Mouse (Mus musculus) liver, embryonic 16.5 days (tissue): ENCODE data around the gene Gm7697. TPM values are rescaled to one million over a fixed set of nuclear protein-coding genes. Genes with fewer than 3 reads are reported as not detected.
"Not testable (repeated sequence)": the region's sequence is repeated elsewhere in the genome, so short reads cannot be mapped to it uniquely, and the experiment has no call there.

Source experiments
- ATAC-seq: fragments of 200-750 bp; cut with Nextera tagmentation; 2 replicates; pipeline ENCODE4 v1.8.0; 2017; ENCODE audit warnings: low read depth, mild to moderate bottlenecking, moderate number of reproducible peaks, moderate library complexity
- H3K27ac ChIP-seq: fragments of 300-500 bp; sonication (generic); 2 replicates; pipeline ENCODE4 v1.5.1; 2014; ENCODE audit warnings: mild to moderate bottlenecking, low read length
- H3K27me3 ChIP-seq: fragments of 300-500 bp; sonication (generic); 2 replicates; pipeline ENCODE4 v1.6.1; 2014; ENCODE audit warnings: low read depth, low read length, mixed read lengths; ENCODE audit not compliant: control insufficient read depth, insufficient read depth
- H3K36me3 ChIP-seq: fragments of 300-500 bp; sonication (generic); 2 replicates; pipeline ENCODE4 v1.6.1; 2014; ENCODE audit warnings: mild to moderate bottlenecking; ENCODE audit not compliant: control insufficient read depth, insufficient read depth
- H3K4me1 ChIP-seq: fragments of 300-500 bp; sonication (generic); 2 replicates; pipeline ENCODE4 v1.6.1; 2014; ENCODE audit warnings: low read depth, low read length, mixed read lengths; ENCODE audit not compliant: control insufficient read depth
- H3K4me2 ChIP-seq: fragments of 300-500 bp; sonication (generic); 2 replicates; pipeline ENCODE4 v1.6.1; 2014; ENCODE audit warnings: low read depth, low read length, mixed read lengths
- H3K4me3 ChIP-seq: fragments of 300-500 bp; sonication (generic); 2 replicates; pipeline ENCODE4 v1.5.1; 2014; ENCODE audit warnings: low read depth, mild to moderate bottlenecking, low read length
- H3K9ac ChIP-seq: fragments of 300-500 bp; sonication (generic); 2 replicates; pipeline ENCODE4 v1.6.1; 2014; ENCODE audit warnings: low read depth, low read length
- H3K9me3 ChIP-seq: fragments of 300-500 bp; sonication (generic); replicated peaks from 2 replicates; pipeline ENCODE4 v1.6.1; 2016; ENCODE audit warnings: low read length; ENCODE audit not compliant: control insufficient read depth
- WGBS: fragments of 180-500 bp; shearing (Covaris S2); extraction: QIAGEN DNeasy Blood & Tissue Kit; methylation state at CpG from one replicate; pipeline ENCODE4 v1.1.7; 2014; ENCODE audit not compliant: insufficient replicate concordance; 5-methylcytosine and 5-hydroxymethylcytosine counted together
- polyA plus RNA-seq: library from polyadenylated mRNA; unstranded; fragments of >200 nt; fragmentation: Nextera tagmentation; extraction: Ambion mirVana; gene quantifications from 2 replicates; pipeline ENCODE4 v1.2.1, GENCODE M21; 2015

The Gm7697 gene
- not detected in 2 replicates for polyA plus RNA-seq

DNA sequence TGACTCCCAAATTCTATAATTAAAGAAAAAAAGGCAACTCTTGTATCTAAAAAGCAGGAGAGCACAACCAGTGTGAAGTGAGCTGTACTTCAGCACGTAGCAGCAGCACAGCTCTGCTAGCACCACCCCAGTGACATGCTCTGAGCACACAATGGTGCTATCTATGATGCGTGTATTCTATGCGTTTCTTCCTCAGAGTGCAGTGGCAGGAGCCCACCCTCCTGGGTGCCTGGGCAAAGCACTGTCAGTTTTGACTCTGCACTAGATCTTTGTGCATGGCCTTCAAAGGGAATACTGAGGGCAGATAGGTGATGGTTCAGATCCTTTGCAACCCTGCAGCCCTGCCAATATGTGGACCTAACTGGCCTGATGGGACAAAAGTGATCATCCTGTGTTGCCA lies at the start of gene Gm7697:
Gene Gm7697 (minus strand): TSS at position 101 of the 400 bp plus-strand sequence.
- H3K36me3 ChIP-seq, H3K27ac ChIP-seq, H3K4me3 ChIP-seq, H3K4me1 ChIP-seq, H3K4me2 ChIP-seq, ATAC-seq, H3K9ac ChIP-seq, H3K9me3 ChIP-seq, H3K27me3 ChIP-seq: not testable (repeated sequence)
- WGBS = 52% methylated on average over 1 of the region's 3 CpGs

DNA sequence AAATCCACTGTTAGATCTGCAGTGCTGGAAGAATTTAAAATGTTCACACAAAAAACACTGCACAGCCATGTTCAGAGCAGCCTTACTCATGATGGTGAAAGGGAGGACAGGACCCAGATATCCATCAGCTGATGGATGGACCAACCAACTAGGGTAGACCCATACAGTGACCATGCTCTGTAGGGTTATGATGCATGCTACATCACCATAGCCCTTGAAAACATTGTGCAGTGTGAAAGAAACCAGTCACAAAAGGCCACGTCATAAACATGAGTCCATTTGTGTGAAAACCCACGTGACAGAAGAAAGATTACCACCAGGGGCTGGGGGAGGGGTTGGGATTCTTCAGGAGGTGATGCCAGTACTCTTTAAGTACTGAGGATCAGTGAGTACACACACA lies 28.5 kb upstream of the Gm7697 start:
- not testable (repeated sequence) for ATAC-seq, H3K9ac ChIP-seq, H3K9me3 ChIP-seq, H3K4me3 ChIP-seq, H3K36me3 ChIP-seq, H3K4me1 ChIP-seq, H3K27ac ChIP-seq, H3K4me2 ChIP-seq, H3K27me3 ChIP-seq
- 24% methylated on average over 2 of the region's 2 CpGs for WGBS

DNA sequence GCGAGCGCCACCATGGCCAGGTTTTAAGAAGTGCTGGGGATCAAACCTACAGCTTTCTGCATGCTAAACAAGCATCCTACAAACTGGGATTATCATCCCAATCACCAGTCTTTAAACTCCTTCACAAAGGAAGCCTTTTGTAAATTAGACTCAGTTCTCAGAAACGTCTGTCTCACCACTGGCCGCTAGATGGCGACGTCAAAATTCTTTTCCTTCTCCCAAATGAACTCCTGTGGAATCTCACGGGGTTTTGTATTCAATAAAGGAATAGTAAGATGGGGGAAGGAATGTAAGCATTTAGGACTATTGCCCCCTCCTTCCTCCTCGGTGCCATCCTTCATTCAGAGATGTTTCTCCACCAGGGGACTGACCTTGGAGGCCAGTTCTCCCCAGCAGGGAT lies 26.8 kb upstream of the Gm7697 start:
- H3K9ac ChIP-seq, H3K27me3 ChIP-seq, ATAC-seq, H3K9me3 ChIP-seq, H3K27ac ChIP-seq, H3K4me3 ChIP-seq, H3K36me3 ChIP-seq, H3K4me2 ChIP-seq, H3K4me1 ChIP-seq: not testable (repeated sequence)
- 4% methylated on average over 8 of the region's 8 CpGs for WGBS

DNA sequence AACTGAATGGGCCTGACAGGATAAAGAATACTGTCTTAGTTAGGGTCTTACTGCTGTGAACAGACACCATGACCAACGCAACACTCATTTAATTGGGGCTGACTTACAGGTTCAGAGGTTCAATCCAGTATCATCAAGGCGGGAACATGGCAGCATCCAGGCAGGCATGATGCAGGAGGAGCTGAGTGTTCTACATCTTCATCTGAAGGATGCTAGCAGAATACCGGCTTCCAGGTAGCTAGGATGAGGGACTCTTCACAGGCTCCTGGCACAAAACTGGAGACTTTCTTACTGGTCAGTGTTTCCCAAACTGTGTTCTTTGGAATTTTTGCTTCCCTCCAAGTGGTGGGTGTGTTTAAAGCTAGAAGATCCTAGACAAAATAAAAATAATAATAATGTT lies 25.3 kb upstream of the Gm7697 start:
- not testable (repeated sequence) for H3K36me3 ChIP-seq, ATAC-seq, H3K27me3 ChIP-seq, H3K4me1 ChIP-seq, H3K4me3 ChIP-seq, H3K9ac ChIP-seq, H3K27ac ChIP-seq, H3K4me2 ChIP-seq, H3K9me3 ChIP-seq
- WGBS = 66% methylated on average over 3 of the region's 3 CpGs

DNA sequence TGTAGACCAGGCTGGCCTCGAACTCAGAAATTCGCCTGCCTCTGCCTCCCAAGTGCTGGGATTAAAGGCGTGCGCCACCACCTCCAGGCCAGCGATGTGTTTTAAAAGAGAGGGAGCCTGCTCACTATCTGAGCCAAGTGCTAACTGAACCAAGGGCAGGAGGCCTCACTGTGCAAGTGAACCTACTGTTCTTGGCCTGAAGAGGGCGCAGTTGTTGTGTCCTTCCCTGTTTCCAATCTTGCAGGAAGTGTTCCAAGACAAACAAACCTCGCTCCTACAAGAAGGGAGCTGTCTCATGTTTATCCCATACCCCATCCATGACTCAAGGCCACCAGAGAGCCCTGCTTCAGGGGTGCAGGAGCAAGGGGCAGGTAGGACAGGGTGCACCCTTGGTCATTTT lies 24.4 kb upstream of the Gm7697 start:
- H3K27me3 ChIP-seq, ATAC-seq, H3K9me3 ChIP-seq, H3K9ac ChIP-seq, H3K4me3 ChIP-seq, H3K27ac ChIP-seq, H3K36me3 ChIP-seq, H3K4me2 ChIP-seq, H3K4me1 ChIP-seq: not testable (repeated sequence)
- 49% methylated on average over 7 of the region's 7 CpGs for WGBS

DNA sequence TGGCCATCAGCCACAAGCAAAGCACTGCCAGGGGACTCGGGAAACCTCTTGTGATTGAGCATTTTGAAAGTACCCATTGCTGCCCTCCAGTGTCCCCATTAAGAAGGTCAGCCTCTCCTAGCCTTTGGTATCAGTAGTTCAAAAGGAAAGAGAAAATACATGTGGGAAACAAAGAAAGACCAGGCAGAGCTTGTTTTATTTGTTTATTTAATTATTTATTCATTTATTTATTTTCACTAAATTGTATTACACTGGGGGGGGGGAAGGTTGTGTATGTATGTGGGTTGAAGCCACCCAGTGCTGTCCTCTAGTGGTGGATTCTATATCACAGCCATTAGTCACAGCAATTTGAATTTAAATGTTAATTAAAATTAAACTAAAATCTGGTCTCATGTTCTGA lies 22.2 kb upstream of the Gm7697 start:
- not testable (repeated sequence) for H3K4me2 ChIP-seq, H3K4me3 ChIP-seq, H3K9ac ChIP-seq, H3K27me3 ChIP-seq, H3K36me3 ChIP-seq, H3K27ac ChIP-seq, H3K9me3 ChIP-seq, H3K4me1 ChIP-seq, ATAC-seq
- WGBS = no CpG with 5 or more reads among the region's 1 CpGs

DNA sequence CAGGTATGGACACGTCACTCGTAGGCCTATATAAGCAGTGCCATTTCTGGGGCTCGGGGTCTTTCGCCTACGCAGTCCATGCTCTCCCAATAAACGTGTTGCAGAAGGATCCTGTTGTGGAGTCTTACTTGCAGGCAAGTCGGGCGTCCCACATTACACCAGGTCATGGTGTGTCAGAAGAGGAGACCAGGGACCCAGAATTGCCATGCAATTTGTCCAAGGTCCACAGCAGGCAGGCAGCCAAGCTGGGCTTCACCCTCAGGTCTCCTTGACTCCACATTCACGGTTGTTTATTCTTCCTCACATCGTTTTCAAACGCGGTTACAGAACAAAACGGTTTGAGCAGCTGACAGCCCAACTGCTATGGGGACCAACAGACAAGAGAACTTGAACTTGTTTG lies 21.7 kb upstream of the Gm7697 start:
- not testable (repeated sequence) for H3K36me3 ChIP-seq, ATAC-seq, H3K4me2 ChIP-seq, H3K4me1 ChIP-seq, H3K27me3 ChIP-seq, H3K27ac ChIP-seq, H3K4me3 ChIP-seq, H3K9ac ChIP-seq, H3K9me3 ChIP-seq
- WGBS = 69% methylated on average over 13 of the region's 13 CpGs

DNA sequence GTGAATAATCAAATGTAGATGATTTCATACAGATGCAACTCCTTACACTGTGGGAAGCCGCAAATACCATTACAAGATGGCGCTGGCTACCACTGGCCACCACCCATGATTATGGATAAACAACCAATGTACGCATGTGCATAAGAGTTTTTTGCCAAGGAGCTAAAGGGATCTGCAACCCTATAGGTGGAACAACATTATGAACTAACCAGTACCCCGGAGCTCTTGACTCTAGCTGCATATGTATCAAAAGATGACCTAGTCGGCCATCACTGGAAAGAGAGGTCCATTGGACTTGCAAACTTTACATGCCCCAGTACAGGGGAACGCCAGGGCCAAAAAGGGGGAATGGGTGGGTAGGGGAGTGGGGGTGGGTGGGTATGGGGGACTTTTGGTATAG lies 21.2 kb upstream of the Gm7697 start:
- not testable (repeated sequence) for H3K27me3 ChIP-seq, H3K27ac ChIP-seq, H3K4me1 ChIP-seq, H3K4me2 ChIP-seq, H3K4me3 ChIP-seq, H3K9ac ChIP-seq, ATAC-seq, H3K9me3 ChIP-seq, H3K36me3 ChIP-seq
- WGBS = 77% methylated on average over 4 of the region's 6 CpGs

DNA sequence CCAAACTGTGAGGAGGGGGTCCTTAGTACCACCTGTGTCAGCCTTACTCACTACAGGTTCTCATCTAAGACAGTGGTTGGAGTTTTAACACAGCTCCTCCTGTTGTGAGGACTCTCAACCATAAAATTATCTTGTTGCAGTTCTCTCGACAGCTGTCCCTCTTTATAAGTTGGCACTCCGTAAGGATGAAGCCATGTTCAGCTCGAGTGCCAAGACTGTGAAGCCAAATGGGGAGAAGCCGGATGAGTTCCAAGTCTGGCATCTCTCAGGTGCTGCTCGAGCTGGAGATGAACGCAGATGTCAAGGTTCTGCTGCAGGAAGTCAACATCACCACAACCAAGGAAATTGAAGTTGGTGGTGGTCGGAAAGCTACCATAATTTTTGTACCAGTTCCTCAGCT lies 18.0 kb upstream of the Gm7697 start:
- H3K4me1 ChIP-seq, H3K4me2 ChIP-seq, H3K4me3 ChIP-seq, H3K27ac ChIP-seq, H3K27me3 ChIP-seq, H3K9ac ChIP-seq, H3K9me3 ChIP-seq, H3K36me3 ChIP-seq, ATAC-seq: not testable (repeated sequence)
- WGBS = 51% methylated on average over 7 of the region's 7 CpGs

DNA sequence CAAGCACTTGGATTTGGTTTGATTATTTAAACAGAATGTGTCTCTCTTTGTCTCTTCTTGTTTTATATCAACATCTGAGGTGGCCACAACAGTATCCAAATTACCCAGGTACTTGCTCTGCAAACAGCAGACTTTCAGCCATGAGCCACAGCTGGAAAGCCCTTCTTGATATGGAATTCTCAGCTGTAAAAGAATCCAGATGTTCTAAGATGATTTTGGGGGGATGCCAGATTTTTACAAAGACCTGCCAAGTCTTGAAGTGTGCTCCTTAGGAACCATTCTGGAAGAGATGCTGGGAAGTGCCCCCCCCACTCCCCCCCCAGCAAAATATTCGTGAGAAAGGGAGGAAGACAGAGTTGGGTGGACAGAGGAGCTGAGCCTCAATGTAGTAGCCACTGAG lies 17.6 kb upstream of the Gm7697 start:
- H3K4me3 ChIP-seq, ATAC-seq, H3K4me2 ChIP-seq, H3K4me1 ChIP-seq, H3K27ac ChIP-seq, H3K9me3 ChIP-seq, H3K9ac ChIP-seq, H3K27me3 ChIP-seq, H3K36me3 ChIP-seq: not testable (repeated sequence)
- 38% methylated on average over 1 of the region's 1 CpGs for WGBS
